Mouse (Mus musculus): ENCODE measurements at regions not wholly inside any gene's neighbourhood (a gene's known extent, or its start where the extent isn't known, plus 50 kb on each side); places are given as distances from the start of the nearest gene placed in this dataset.

DNA sequence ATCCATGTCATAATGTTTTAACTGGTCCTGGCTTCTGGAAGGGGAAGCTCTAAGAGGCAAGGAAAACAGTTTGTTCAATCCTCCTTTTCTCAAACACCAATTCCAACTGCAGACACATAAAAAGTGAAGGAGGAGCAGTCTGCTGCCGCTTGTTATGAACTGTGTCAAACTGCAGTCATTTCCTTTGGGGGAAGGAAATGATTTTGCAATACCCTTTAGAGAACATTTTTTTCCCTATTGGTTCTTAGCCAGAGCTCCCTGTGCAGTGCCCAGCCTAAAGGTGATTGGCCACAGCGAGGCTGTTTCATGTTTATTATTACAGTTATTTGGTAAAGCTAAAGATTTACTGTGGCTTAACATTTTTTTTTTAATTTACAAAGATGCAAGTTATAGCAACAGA, 1132.6 kb upstream of the Fbxo33 start:
- Histone ChIP-seq H3K27me3 (replicated peaks; ENCODE audit: control insufficient read depth, insufficient read depth, low read length) (no peaks in the 10 kb centered on the region), H3K36me3 (ENCODE audit: control insufficient read depth, insufficient read depth, low read length) (no peaks in the 10 kb centered on the region), H3K27ac (ENCODE audit: low read depth, low read length) (no peak overlapping the region), H3K4me1 (ENCODE audit: control insufficient read depth, insufficient read depth, low read depth, low read length) (no peaks in the 10 kb centered on the region), H3K4me2 (ENCODE audit: low read length) (no peak overlapping the region), H3K4me3 (ENCODE audit: low read length) (no peak overlapping the region), H3K9me3 (ENCODE audit: control insufficient read depth, low read length) (no peaks in the 10 kb centered on the region), H3K9ac (ENCODE audit: low read depth, low read length) (no peak overlapping the region)
- 78% methylated on average over 2 of the region's 2 CpGs for WGBS
- ATAC-seq, result no peak

DNA sequence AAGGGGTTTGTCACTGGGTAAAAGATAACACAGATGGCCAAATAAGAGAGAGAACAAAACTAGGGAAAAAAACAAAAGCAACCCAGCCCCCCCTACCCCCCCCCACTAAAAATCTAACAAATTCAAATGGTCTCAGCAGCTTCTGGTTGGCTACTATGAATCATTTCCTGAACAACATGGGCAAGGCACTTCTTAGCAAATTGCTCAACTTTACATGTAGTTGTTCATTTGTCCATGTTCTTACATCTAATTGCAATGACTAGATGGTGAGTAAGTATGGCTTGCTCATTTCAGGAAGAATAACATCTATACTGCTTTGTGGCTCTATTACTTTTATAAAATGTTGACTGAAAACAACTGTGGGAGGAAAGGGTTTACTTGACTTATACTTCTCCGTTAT, 1124.9 kb upstream of the Fbxo33 start:
- H3K4me2 ChIP-seq (ENCODE audit: low read length), result no peak overlapping the region
- no peaks in the 10 kb centered on the region for H3K9me3 ChIP-seq (ENCODE audit: control insufficient read depth, low read length)
- H3K4me1 ChIP-seq (ENCODE audit: control insufficient read depth, insufficient read depth, low read depth, low read length), result no peaks in the 10 kb centered on the region
- no peak overlapping the region for H3K9ac ChIP-seq (ENCODE audit: low read depth, low read length)
- no peaks in the 10 kb centered on the region for H3K36me3 ChIP-seq (ENCODE audit: control insufficient read depth, insufficient read depth, low read length)
- no peaks in the 10 kb centered on the region for H3K27me3 ChIP-seq (replicated peaks; ENCODE audit: control insufficient read depth, insufficient read depth, low read length)
- H3K4me3 ChIP-seq (ENCODE audit: low read length), result no peak overlapping the region
- no peak for ATAC-seq
- H3K27ac ChIP-seq (ENCODE audit: low read depth, low read length), result no peak overlapping the region
- 100% methylated on average over 1 of the region's 1 CpGs for WGBS

DNA sequence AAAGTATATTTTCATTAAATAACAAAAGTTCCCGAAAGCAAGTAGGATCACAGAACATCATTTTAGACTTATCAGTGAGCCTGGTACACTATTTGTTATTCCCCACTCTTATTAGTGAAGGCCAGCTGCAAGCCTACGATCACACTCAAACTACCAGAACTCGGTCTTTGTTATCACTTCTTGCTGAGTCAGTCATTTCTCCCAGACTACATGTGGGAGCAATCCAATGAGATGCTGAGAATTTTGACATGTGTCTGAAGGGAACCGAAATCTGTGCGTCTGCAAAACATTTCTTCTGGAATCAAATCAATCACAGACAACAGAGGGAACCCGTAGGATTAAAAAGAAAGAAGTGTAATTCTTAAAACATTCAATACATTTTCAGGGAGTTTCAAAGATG, 1100.5 kb upstream of the Fbxo33 start:
- Histone ChIP-seq H3K36me3 (ENCODE audit: control insufficient read depth, insufficient read depth, low read length) (no peaks in the 10 kb centered on the region), H3K27me3 (replicated peaks; ENCODE audit: control insufficient read depth, insufficient read depth, low read length) (no peaks in the 10 kb centered on the region), H3K9ac (ENCODE audit: low read depth, low read length) (no peak overlapping the region), H3K4me1 (ENCODE audit: control insufficient read depth, insufficient read depth, low read depth, low read length) (no peaks in the 10 kb centered on the region), H3K4me2 (ENCODE audit: low read length) (no peak overlapping the region), H3K4me3 (ENCODE audit: low read length) (no peak overlapping the region), H3K27ac (ENCODE audit: low read depth, low read length) (no peak overlapping the region), H3K9me3 (ENCODE audit: control insufficient read depth, low read length) (no peaks in the 10 kb centered on the region)
- 79% methylated on average over 6 of the region's 6 CpGs for WGBS
- no peak for ATAC-seq

DNA sequence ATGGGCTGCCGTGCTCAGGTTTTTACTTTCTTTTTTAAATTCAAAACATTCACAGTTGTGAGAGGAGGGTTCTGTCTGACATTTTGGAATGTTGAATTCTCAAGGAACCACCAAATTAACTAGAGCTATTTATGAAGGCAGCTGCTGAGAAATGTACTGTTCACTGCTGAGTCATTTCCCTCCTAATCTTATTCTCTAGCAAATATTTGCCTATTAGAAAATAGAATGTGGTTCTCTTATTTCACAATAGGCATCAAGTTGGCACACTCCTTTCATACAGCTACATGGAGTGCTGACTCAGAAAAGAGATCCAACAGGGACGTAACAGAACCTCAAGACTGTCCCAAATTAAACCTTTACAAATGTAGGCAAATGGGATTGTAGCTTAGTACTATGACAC, 1073.1 kb upstream of the Fbxo33 start:
- no peak overlapping the region for H3K27ac ChIP-seq (ENCODE audit: low read depth, low read length)
- H3K9me3 ChIP-seq (ENCODE audit: control insufficient read depth, low read length), result no peaks in the 10 kb centered on the region
- 84% methylated on average over 2 of the region's 2 CpGs for WGBS
- H3K4me2 ChIP-seq (ENCODE audit: low read length), result no peak overlapping the region
- no peaks in the 10 kb centered on the region for H3K4me1 ChIP-seq (ENCODE audit: control insufficient read depth, insufficient read depth, low read depth, low read length)
- no peaks in the 10 kb centered on the region for H3K36me3 ChIP-seq (ENCODE audit: control insufficient read depth, insufficient read depth, low read length)
- no peak for ATAC-seq
- no peak overlapping the region for H3K9ac ChIP-seq (ENCODE audit: low read depth, low read length)
- H3K27me3 ChIP-seq (replicated peaks; ENCODE audit: control insufficient read depth, insufficient read depth, low read length), result no peaks in the 10 kb centered on the region
- H3K4me3 ChIP-seq (ENCODE audit: low read length), result no peak overlapping the region

DNA sequence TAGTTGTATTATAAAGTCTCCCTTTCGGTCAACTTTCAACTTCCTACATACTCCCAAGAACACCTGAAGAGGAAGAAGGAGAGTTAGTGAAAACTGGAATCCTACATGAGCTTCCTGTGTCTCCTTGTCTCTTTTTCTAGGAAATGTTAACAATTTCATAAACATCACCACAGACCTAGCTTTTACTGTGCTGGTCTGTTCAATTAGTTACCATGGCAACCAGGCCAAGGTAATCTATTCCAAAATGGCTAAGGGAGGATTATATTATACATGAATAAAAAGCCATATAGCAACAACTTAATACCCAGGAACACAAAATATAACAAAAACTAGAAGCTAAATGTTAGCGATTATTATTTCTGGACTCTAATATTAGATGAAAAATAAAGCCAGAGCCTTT, 1069.3 kb upstream of the Fbxo33 start:
- WGBS, result 92% methylated on average over 2 of the region's 2 CpGs

DNA sequence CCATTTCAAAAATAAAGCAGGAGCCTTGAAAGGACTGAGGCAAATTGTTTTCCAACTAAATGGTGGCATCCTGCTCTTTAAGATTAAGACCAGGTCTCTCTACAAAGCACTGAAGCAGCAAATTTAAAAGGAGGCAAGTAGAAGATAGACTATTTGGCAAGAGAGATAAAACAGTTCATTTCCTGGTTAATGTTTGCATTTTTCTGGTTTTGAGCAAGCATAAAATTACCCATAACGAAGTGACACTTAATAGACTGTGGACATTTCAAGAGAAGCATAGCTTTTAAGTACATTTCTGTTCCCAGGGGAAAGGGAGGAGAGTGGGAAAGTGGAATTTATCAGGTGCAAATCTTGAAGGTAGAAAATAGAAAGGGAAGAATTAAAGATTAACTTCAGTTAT, 1035.8 kb upstream of the Fbxo33 start:
- Histone ChIP-seq H3K4me3 (ENCODE audit: low read length) (no peak overlapping the region), H3K36me3 (ENCODE audit: control insufficient read depth, insufficient read depth, low read length) (no peaks in the 10 kb centered on the region), H3K27me3 (replicated peaks; ENCODE audit: control insufficient read depth, insufficient read depth, low read length) (no peaks in the 10 kb centered on the region), H3K9me3 (ENCODE audit: control insufficient read depth, low read length) (no peaks in the 10 kb centered on the region), H3K9ac (ENCODE audit: low read depth, low read length) (no peak overlapping the region), H3K4me1 (ENCODE audit: control insufficient read depth, insufficient read depth, low read depth, low read length) (no peaks in the 10 kb centered on the region), H3K4me2 (ENCODE audit: low read length) (no peak overlapping the region), H3K27ac (ENCODE audit: low read depth, low read length) (no peak overlapping the region)
- ATAC-seq, result no peak
- WGBS, result 67% methylated on average over 1 of the region's 1 CpGs

More for the DNA sequence above, 1069.3 kb upstream of the Fbxo33 start:
- Histone ChIP-seq H3K27me3 (replicated peaks; ENCODE audit: control insufficient read depth, insufficient read depth, low read length) (no peaks in the 10 kb centered on the region), H3K36me3 (ENCODE audit: control insufficient read depth, insufficient read depth, low read length) (no peaks in the 10 kb centered on the region), H3K27ac (ENCODE audit: low read depth, low read length) (no peak overlapping the region), H3K4me2 (ENCODE audit: low read length) (no peak overlapping the region), H3K4me1 (ENCODE audit: control insufficient read depth, insufficient read depth, low read depth, low read length) (no peaks in the 10 kb centered on the region), H3K9ac (ENCODE audit: low read depth, low read length) (no peak overlapping the region), H3K9me3 (ENCODE audit: control insufficient read depth, low read length) (no peaks in the 10 kb centered on the region), H3K4me3 (ENCODE audit: low read length) (no peak overlapping the region)
- ATAC-seq, result 0 out of 2 replicates have a peak, but pooled peaks have one; percentile 52

DNA sequence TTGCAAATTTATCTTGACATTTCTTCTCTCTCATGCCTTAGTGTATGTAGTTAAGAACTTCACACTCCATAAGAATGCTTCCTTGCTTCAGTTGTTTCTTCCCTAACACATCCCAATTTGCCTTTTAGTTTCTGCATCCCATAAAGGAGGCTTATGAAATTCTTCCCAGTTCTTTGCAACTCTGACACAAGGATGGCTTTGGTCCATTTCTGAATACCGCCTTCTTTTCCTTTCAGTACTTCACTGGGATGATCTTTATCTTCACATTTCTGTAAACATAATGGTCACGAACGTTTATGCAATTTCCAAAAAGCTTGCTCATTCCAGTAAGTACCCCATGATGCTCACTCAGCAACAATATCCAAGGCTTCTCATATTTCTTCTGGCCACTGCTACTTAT, 994.5 kb upstream of the Fbxo33 start:
- Histone ChIP-seq H3K27me3 (replicated peaks; ENCODE audit: control insufficient read depth, insufficient read depth, low read length) (no peaks in the 10 kb centered on the region), H3K9me3 (ENCODE audit: control insufficient read depth, low read length) (no peaks in the 10 kb centered on the region), H3K4me3 (ENCODE audit: low read length) (no peak overlapping the region), H3K4me2 (ENCODE audit: low read length) (no peak overlapping the region), H3K9ac (ENCODE audit: low read depth, low read length) (no peak overlapping the region), H3K27ac (ENCODE audit: low read depth, low read length) (no peak overlapping the region), H3K4me1 (ENCODE audit: control insufficient read depth, insufficient read depth, low read depth, low read length) (no peaks in the 10 kb centered on the region), H3K36me3 (ENCODE audit: control insufficient read depth, insufficient read depth, low read length) (no peaks in the 10 kb centered on the region)
- 88% methylated on average over 3 of the region's 3 CpGs for WGBS
- ATAC-seq, result no peak

DNA sequence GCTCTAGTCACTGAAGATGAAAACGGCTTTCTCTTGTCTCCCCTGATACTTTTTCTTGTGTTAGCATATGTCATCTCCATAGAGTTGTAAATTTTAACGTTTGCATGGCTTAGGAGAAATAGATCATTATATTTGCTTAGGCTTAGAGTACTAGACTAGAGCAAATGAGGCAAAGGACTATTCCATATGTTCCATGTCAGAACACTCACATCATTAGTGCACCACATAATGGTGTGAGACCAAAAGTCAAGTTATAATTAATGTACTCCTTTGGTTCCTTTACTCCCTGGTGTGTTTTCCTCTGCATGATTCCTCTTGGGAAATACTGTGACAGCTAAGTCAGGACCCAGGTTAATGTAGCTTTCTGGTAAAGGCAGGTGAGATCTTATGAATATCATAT, 956.2 kb upstream of the Fbxo33 start:
- no peak overlapping the region for H3K27ac ChIP-seq (ENCODE audit: low read depth, low read length)
- H3K27me3 ChIP-seq (replicated peaks; ENCODE audit: control insufficient read depth, insufficient read depth, low read length), result no peaks in the 10 kb centered on the region
- H3K4me2 ChIP-seq (ENCODE audit: low read length), result no peak overlapping the region
- H3K36me3 ChIP-seq (ENCODE audit: control insufficient read depth, insufficient read depth, low read length), result no peaks in the 10 kb centered on the region
- no peak overlapping the region for H3K4me3 ChIP-seq (ENCODE audit: low read length)
- no peak overlapping the region for H3K9ac ChIP-seq (ENCODE audit: low read depth, low read length)
- 58% methylated on average over 2 of the region's 2 CpGs for WGBS
- no peaks in the 10 kb centered on the region for H3K4me1 ChIP-seq (ENCODE audit: control insufficient read depth, insufficient read depth, low read depth, low read length)
- H3K9me3 ChIP-seq (ENCODE audit: control insufficient read depth, low read length), result no peaks in the 10 kb centered on the region
- no peak for ATAC-seq

DNA sequence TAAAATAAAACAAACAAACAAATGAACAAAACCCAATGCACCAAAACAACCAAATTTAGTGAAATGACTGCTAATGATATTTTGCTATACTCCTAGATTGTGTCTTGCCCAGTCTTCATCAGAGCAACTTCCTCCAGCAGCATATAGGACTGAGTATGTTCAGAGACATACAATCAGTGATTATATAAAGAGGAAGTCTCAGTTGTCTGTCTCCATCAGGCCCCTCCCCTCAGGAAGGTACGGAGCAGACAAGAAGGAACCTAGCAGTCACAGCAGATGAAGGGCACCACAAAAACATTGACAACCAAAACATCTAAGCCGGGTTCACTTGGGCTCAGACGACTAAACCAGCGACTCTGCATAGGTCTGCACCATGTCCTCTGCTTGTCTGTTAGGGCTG, 930.7 kb upstream of the Fbxo33 start:
- H3K4me1 ChIP-seq (ENCODE audit: control insufficient read depth, insufficient read depth, low read depth, low read length), result no peaks in the 10 kb centered on the region
- H3K9me3 ChIP-seq (ENCODE audit: control insufficient read depth, low read length), result no peaks in the 10 kb centered on the region
- ATAC-seq, result no peak
- H3K36me3 ChIP-seq (ENCODE audit: control insufficient read depth, insufficient read depth, low read length), result no peaks in the 10 kb centered on the region
- H3K4me3 ChIP-seq (ENCODE audit: low read length), result no peak overlapping the region
- 84% methylated on average over 4 of the region's 4 CpGs for WGBS
- H3K4me2 ChIP-seq (ENCODE audit: low read length), result no peak overlapping the region
- no peak overlapping the region for H3K9ac ChIP-seq (ENCODE audit: low read depth, low read length)
- no peak overlapping the region for H3K27ac ChIP-seq (ENCODE audit: low read depth, low read length)
- H3K27me3 ChIP-seq (replicated peaks; ENCODE audit: control insufficient read depth, insufficient read depth, low read length), result no peaks in the 10 kb centered on the region

DNA sequence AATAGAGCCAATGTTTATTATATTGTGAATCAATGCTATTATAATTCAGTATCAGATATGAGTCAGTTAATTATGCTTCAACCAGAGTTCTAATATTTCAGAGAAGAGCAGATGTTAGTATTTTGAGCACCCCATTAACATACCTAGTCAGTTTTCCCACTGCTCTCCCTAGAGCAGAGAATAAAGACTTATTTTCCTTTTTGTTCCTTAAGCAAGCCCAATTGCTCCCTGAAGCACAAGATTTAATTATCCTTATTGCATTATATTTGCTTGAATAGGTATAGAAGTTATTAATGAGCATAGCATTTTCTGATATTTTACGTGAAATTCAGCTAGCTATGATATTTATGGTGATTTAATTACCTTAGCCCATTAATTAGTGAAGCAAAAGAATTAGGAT, 927.8 kb upstream of the Fbxo33 start:
- Histone ChIP-seq H3K27ac (ENCODE audit: low read depth, low read length) (no peak overlapping the region), H3K4me3 (ENCODE audit: low read length) (no peak overlapping the region), H3K27me3 (replicated peaks; ENCODE audit: control insufficient read depth, insufficient read depth, low read length) (no peaks in the 10 kb centered on the region), H3K36me3 (ENCODE audit: control insufficient read depth, insufficient read depth, low read length) (no peaks in the 10 kb centered on the region), H3K4me2 (ENCODE audit: low read length) (no peak overlapping the region), H3K9ac (ENCODE audit: low read depth, low read length) (no peak overlapping the region), H3K9me3 (ENCODE audit: control insufficient read depth, low read length) (no peaks in the 10 kb centered on the region), H3K4me1 (ENCODE audit: control insufficient read depth, insufficient read depth, low read depth, low read length) (no peaks in the 10 kb centered on the region)
- WGBS, result 49% methylated on average over 1 of the region's 1 CpGs
- ATAC-seq, result no peak
